Mouse (Mus musculus) megakaryocyte, embryonic 14.5 days (primary cell): ENCODE results near the gene Ankrd54. TPM values are rescaled to one million over a fixed set of nuclear protein-coding genes. Genes with fewer than 3 reads are reported as not detected.
A peak's percentile ranks its signal among the peaks of the same experiment; 100 is the strongest.

Experiments used
- H3K27me3 ChIP-seq: replicated peaks from 2 replicates; pipeline ENCODE3; 2012; ENCODE audit warnings: inconsistent platforms
- H3K36me3 ChIP-seq: replicated peaks from 2 replicates; pipeline ENCODE3; 2012; ENCODE audit warnings: low read length, inconsistent platforms, mixed read lengths
- H3K4me1 ChIP-seq: 2 replicates; pipeline ENCODE4 v1.6.1; 2012; ENCODE audit warnings: inconsistent platforms
- H3K4me3 ChIP-seq: replicated peaks from 2 replicates; pipeline ENCODE3; 2012; ENCODE audit warnings: moderate library complexity, mild to moderate bottlenecking, inconsistent platforms
- H3K9me3 ChIP-seq: 2 replicates; pipeline ENCODE4 v1.6.1; 2012; ENCODE audit warnings: inconsistent platforms
- FLI1 ChIP-seq: IDR thresholded peaks from 2 replicates; pipeline ENCODE4 v1.6.1; 2012; ENCODE audit warnings: low read length, inconsistent platforms, mixed read lengths
- GATA1 ChIP-seq: IDR thresholded peaks from 3 replicates; pipeline ENCODE4 v1.6.1; 2012; ENCODE audit warnings: mixed read lengths, low read length, inconsistent platforms, borderline replicate concordance
- polyA plus RNA-seq: library from polyadenylated mRNA; stranded (reverse); fragments of >175 nt; gene quantifications from 2 replicates; pipeline ENCODE4 v1.2.3, GENCODE M21; 2012; ENCODE audit warnings: low replicate concordance; ENCODE audit not compliant: insufficient read depth

Gene Ankrd54
- polyA plus RNA-seq, 1 experiment, result 32.5 TPM

DNA sequence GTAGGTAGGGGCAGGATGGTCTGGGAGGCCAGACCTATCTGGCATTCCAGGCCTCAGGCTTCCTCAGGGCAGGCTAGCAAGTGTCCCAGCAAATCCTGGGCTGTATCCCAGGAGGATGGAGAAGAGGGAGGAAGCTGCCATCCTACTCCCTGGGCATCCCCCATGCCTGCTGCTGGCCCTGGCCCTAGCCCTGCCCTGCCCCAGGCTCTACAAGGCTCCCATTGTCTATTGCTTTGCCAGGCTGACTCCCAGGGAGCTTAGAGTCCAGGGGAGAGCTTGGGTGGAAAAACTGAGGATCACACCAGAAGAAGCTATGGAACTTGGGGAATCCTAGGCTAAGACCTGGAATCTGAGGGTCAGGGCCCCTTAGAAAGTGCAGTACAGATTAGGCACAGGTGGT, 38.8 kb upstream of the Ankrd54 start:
- H3K9me3 ChIP-seq, result peaks cover 7% of the 10 kb centered on the region
- peaks cover 45% of the 10 kb centered on the region for H3K27me3 ChIP-seq
- peaks cover under 1% of the 10 kb centered on the region for H3K36me3 ChIP-seq
- H3K4me3 ChIP-seq, result no peak overlapping the region
- TF ChIP-seq GATA1 (no peak), FLI1 (no peak)
- H3K4me1 ChIP-seq, result peaks cover 40% of the 10 kb centered on the region

DNA sequence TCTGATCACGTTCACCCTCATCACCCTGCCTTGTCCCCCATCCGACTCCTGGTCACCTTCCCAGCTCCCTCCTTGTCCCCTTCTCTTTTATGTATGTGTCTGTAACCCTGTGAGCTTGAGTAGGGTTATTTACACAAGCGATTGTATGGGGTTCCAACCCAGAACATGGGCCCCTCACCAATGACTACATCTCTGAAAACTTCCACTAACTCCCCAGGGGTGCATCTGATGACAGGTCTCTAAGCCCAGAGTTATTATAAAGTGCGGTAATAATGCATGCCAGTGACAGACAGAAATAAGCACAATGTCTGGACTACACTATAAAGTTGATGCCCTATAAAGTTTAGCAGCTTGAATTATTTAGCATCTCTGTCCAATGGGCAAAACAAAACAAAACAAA, 37.7 kb upstream of the Ankrd54 start:
- Histone ChIP-seq H3K4me3 (no peak overlapping the region), H3K4me1 (peaks cover 42% of the 10 kb centered on the region), H3K27me3 (peaks cover 41% of the 10 kb centered on the region), H3K36me3 (peaks cover 12% of the 10 kb centered on the region), H3K9me3 (peaks cover 7% of the 10 kb centered on the region)
- no peak for TF ChIP-seq FLI1
- TF ChIP-seq GATA1, result no peak

- peaks cover 2% of the 10 kb centered on the region for H3K9me3 ChIP-seq
- peaks cover 20% of the 10 kb centered on the region for H3K36me3 ChIP-seq
- H3K4me3 ChIP-seq, result peak overlapping the region; percentile 2
Observed at GRCm38 (mm10) chr15:79099456-79099855, 36.8 kb upstream of the Ankrd54 start.

DNA sequence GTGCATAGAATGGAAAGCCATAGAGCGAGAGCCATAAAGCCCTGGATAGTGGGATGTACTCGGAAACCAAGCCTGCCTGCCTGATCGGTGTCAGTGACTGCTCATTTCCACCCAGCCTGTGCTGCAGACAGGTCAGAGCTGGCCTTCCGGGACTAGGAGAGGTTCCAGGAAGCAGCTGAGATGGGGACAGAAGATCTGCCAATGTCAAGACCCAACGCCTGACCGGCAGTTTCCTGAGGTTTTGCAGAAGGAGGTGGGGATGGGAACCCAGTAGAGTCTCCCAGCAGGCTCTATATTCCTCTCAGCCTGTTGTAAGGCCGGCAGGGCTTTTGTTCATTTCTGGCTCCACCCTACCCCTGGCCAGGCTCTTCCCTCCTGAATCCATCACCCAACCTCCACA, 36.2 kb upstream of the Ankrd54 start:
- Histone ChIP-seq H3K4me3 (peak overlapping the region; percentile 53), H3K36me3 (peaks cover 25% of the 10 kb centered on the region), H3K27me3 (peaks cover 31% of the 10 kb centered on the region), H3K4me1 (peaks cover 37% of the 10 kb centered on the region), H3K9me3 (no peaks in the 10 kb centered on the region)
- TF ChIP-seq FLI1, result no peak
- no peak for TF ChIP-seq GATA1

More at GRCm38 (mm10) chr15:79099456-79099855, 36.8 kb upstream of the Ankrd54 start:
- TF ChIP-seq FLI1 (no peak), GATA1 (no peak)
- peaks cover 34% of the 10 kb centered on the region for H3K27me3 ChIP-seq
- peaks cover 37% of the 10 kb centered on the region for H3K4me1 ChIP-seq

- H3K9me3 ChIP-seq, result no peaks in the 10 kb centered on the region
- H3K4me3 ChIP-seq, result no peak overlapping the region
- peaks cover 44% of the 10 kb centered on the region for H3K4me1 ChIP-seq
- no peak for TF ChIP-seq GATA1
- no peak for TF ChIP-seq FLI1
- H3K36me3 ChIP-seq, result peaks cover 32% of the 10 kb centered on the region
- peaks cover 28% of the 10 kb centered on the region for H3K27me3 ChIP-seq
Observed at GRCm38 (mm10) chr15:79098220-79098619, 35.5 kb upstream of the Ankrd54 start.

DNA sequence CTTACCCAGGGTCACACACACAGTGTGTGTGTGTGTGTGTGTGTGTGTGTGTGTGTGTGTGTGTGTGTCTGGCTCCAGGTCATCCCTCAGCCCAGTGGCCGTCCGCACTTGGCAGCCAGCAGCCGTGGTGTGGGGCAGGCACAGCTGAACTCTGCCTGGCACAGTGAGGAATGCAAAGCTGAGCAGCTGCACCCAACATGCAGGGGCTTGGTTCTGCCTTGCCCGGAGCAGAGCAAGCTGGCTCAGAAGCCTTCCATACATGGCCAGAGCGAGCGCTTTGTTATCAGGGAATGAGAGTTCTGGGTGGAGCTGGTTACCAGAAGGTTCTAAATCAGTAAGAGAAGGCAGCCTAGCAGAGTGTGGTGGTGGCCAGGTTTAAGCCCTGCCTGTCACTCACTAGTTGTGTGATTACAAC, 34.9 kb upstream of the Ankrd54 start:
- H3K27me3 ChIP-seq, result peaks cover 26% of the 10 kb centered on the region
- H3K4me1 ChIP-seq, result peaks cover 50% of the 10 kb centered on the region
- no peaks in the 10 kb centered on the region for H3K9me3 ChIP-seq
- no peak for TF ChIP-seq FLI1
- no peak for TF ChIP-seq GATA1
- H3K36me3 ChIP-seq, result peaks cover 38% of the 10 kb centered on the region
- peak overlapping the region; percentile 56 for H3K4me3 ChIP-seq

DNA sequence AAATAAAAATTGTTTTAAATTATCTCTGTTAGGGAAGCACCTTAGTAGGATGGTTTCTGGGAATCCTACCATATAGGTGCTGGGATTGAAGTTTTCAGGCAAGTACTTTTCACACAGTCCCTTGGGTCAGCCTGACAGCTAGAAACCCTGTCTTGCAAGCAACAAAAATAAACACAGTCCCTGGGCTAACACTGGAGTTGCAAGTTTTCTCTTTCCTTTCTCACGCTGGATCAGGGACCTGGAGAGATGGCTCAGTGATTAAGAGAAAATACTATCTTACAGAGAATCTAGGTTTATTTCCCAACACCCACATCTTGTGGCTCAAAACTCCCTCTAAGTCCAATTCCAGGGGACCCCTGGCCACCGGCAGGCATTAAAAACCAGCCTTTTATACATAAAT, 34.4 kb upstream of the Ankrd54 start:
- Histone ChIP-seq H3K27me3 (peaks cover 24% of the 10 kb centered on the region), H3K4me1 (peaks cover 54% of the 10 kb centered on the region), H3K9me3 (no peaks in the 10 kb centered on the region), H3K36me3 (peaks cover 43% of the 10 kb centered on the region), H3K4me3 (no peak overlapping the region)
- TF ChIP-seq GATA1 (no peak), FLI1 (no peak)

- no peaks in the 10 kb centered on the region for H3K9me3 ChIP-seq
- H3K36me3 ChIP-seq, result peaks cover 49% of the 10 kb centered on the region
- H3K4me3 ChIP-seq, result no peak overlapping the region
- TF ChIP-seq FLI1 (no peak), GATA1 (no peak)
- H3K27me3 ChIP-seq, result peaks cover 20% of the 10 kb centered on the region
- peaks cover 56% of the 10 kb centered on the region for H3K4me1 ChIP-seq
Observed at GRCm38 (mm10) chr15:79096556-79096955, 33.9 kb upstream of the Ankrd54 start.

DNA sequence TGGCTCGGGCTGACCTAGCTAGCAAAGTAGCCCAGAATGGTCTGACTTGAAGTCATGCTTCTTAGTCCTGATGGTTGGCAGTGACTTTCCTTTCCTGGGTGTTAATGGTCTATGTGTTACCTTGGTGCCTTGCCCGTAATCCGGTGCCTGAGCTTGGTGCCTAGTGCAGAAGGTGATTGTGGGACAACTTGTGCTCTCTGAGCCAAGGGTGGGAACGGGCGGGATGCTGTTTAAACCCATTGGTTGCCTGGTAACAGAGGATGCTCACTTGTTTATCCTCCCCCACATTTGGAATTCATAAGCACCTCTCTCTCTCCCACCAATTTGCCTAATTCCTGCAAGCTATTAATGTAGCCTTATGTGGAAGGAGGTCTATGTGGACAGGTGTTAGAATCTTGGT, 32.8 kb upstream of the Ankrd54 start:
- Histone ChIP-seq H3K4me1 (peaks cover 56% of the 10 kb centered on the region), H3K27me3 (peaks cover 11% of the 10 kb centered on the region), H3K4me3 (no peak overlapping the region), H3K36me3 (peaks cover 59% of the 10 kb centered on the region), H3K9me3 (no peaks in the 10 kb centered on the region)
- TF ChIP-seq GATA1 (no peak), FLI1 (no peak)

GRCm38 (mm10) chr15:79093083-79093839, 30.6 kb upstream of the Ankrd54 start:
- H3K4me1 ChIP-seq, result peaks cover 47% of the 10 kb centered on the region
- TF ChIP-seq GATA1 (no peak), FLI1 (no peak)

More at GRCm38 (mm10) chr15:79093083-79093839, 30.6 kb upstream of the Ankrd54 start:
- no peak overlapping the region for H3K4me3 ChIP-seq
- H3K9me3 ChIP-seq, result no peaks in the 10 kb centered on the region
- no peaks in the 10 kb centered on the region for H3K27me3 ChIP-seq
- peaks cover 81% of the 10 kb centered on the region for H3K36me3 ChIP-seq
